Mouse (Mus musculus) midbrain, embryonic 14.5 days (tissue): ENCODE results near the gene Morc3. TPM values are rescaled to one million over a fixed set of nuclear protein-coding genes. Genes with fewer than 3 reads are reported as not detected.

Experiments used
- ATAC-seq: fragments of 200-750 bp; cut with Nextera tagmentation; 2 replicates; pipeline ENCODE4 v1.8.0; 2017; ENCODE audit warnings: moderate number of reproducible peaks, moderate library complexity; ENCODE audit not compliant: low FRiP score, low TSS enrichment
- DNase-seq: peaks from one replicate; pipeline ENCODE4 v3.0.0-alpha.2; 2015
- H3K27ac ChIP-seq: fragments of 300-500 bp; sonication (generic); replicated peaks from 2 replicates; pipeline ENCODE4 v1.5.1; 2014; ENCODE audit warnings: mild to moderate bottlenecking, low read depth, low read length, moderate library complexity
- H3K27me3 ChIP-seq: fragments of 300-500 bp; sonication (generic); 2 replicates; pipeline ENCODE4 v1.6.1; 2014; ENCODE audit warnings: low read length, control low read depth, mixed read lengths; ENCODE audit not compliant: control insufficient read depth, insufficient read depth
- H3K36me3 ChIP-seq: fragments of 300-500 bp; sonication (generic); 2 replicates; pipeline ENCODE4 v1.6.1; 2014; ENCODE audit warnings: low read length, control low read depth; ENCODE audit not compliant: control insufficient read depth, insufficient read depth
- H3K4me1 ChIP-seq: fragments of 300-500 bp; sonication (generic); 2 replicates; pipeline ENCODE4 v1.6.1; 2014; ENCODE audit warnings: mild to moderate bottlenecking, antibody characterized with exemption, low read length, control low read depth; ENCODE audit not compliant: control insufficient read depth, insufficient read depth
- H3K4me2 ChIP-seq: fragments of 300-500 bp; sonication (generic); 2 replicates; pipeline ENCODE4 v1.6.1; 2014; ENCODE audit warnings: mild to moderate bottlenecking, low read length, moderate library complexity
- H3K4me3 ChIP-seq: fragments of 300-500 bp; sonication (generic); replicated peaks from 2 replicates; pipeline ENCODE4 v1.5.1; 2014; ENCODE audit warnings: low read depth, low read length
- H3K9ac ChIP-seq: fragments of 300-500 bp; sonication (generic); replicated peaks from 2 replicates; pipeline ENCODE4 v1.6.1; 2014; ENCODE audit warnings: mild to moderate bottlenecking, low read length, moderate library complexity
- H3K9me3 ChIP-seq: fragments of 300-500 bp; sonication (generic); 2 replicates; pipeline ENCODE4 v1.6.1; 2016; ENCODE audit warnings: low read length, control low read depth, mixed read lengths; ENCODE audit not compliant: control insufficient read depth
- WGBS: fragments of 180-500 bp; shearing (Covaris S2); extraction: QIAGEN DNeasy Blood & Tissue Kit; methylation state at CpG from one replicate; pipeline ENCODE4 v1.1.7; 2014; 5-methylcytosine and 5-hydroxymethylcytosine counted together
- polyA plus RNA-seq: library from polyadenylated mRNA; unstranded; fragments of >200 nt; fragmentation: Nextera tagmentation; extraction: Ambion mirVana; gene quantifications from 2 replicates; pipeline ENCODE4 v1.2.1, GENCODE M21; 2014

Gene Morc3
- polyA plus RNA-seq, 1 experiment from 2014 or later, result 37.1 TPM

DNA sequence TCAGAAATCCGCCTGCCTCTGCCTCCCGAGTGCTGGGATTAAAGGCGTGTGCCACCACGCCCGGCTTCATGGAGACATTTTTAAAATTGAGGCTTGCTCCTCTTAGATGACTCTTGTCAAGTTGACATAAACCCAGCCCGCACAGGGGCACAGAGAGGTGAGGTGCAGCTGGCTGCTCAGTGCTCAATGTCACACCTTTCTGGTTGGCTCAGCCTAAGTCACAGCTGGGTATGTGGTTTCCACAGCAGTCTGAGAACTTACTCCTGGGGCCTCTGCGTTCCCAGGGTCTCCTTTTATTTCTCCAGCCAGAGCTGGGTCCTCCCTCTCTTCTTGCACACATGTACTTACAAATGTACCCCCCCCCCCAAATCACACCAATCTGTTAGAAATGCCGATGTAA, 76.3 kb downstream of the Morc3 start:
- no peaks in the 10 kb centered on the region for H3K4me1 ChIP-seq
- no peak for DNase-seq
- no peaks in the 10 kb centered on the region for H3K36me3 ChIP-seq
- no peak overlapping the region for H3K4me3 ChIP-seq
- no peaks in the 10 kb centered on the region for H3K9me3 ChIP-seq
- H3K27ac ChIP-seq, result no peak overlapping the region
- WGBS, result 92% methylated on average over 8 of the region's 8 CpGs
- no peak overlapping the region for H3K9ac ChIP-seq
- no peak for ATAC-seq
- no peaks in the 10 kb centered on the region for H3K27me3 ChIP-seq
- no peak overlapping the region for H3K4me2 ChIP-seq

GRCm38 (mm10) chr16:93909936-93910335, 78.0 kb downstream of the Morc3 start:
- DNase-seq, result no peak
- no peak for ATAC-seq
- H3K9ac ChIP-seq, result no peak overlapping the region
- no peaks in the 10 kb centered on the region for H3K4me1 ChIP-seq
- no peak overlapping the region for H3K4me3 ChIP-seq
- no peaks in the 10 kb centered on the region for H3K27me3 ChIP-seq
- WGBS, result 95% methylated on average over 3 of the region's 3 CpGs
- no peaks in the 10 kb centered on the region for H3K36me3 ChIP-seq
- H3K4me2 ChIP-seq, result no peak overlapping the region
- H3K9me3 ChIP-seq, result no peaks in the 10 kb centered on the region
- H3K27ac ChIP-seq, result no peak overlapping the region

GRCm38 (mm10) chr16:93910735-93911665, 79.1 kb downstream of the Morc3 start:
- DNase-seq (no peak), ATAC-seq (no peak)

GRCm38 (mm10) chr16:93912158-93912557, 80.2 kb downstream of the Morc3 start:
- Histone ChIP-seq H3K27me3 (no peaks in the 10 kb centered on the region), H3K4me1 (no peaks in the 10 kb centered on the region), H3K4me3 (no peak overlapping the region), H3K27ac (no peak overlapping the region), H3K4me2 (no peak overlapping the region), H3K9ac (no peak overlapping the region), H3K36me3 (no peaks in the 10 kb centered on the region), H3K9me3 (no peaks in the 10 kb centered on the region)
- peak; percentile 35 for DNase-seq
- 78% methylated on average over 5 of the region's 5 CpGs for WGBS
- no peak for ATAC-seq

More at GRCm38 (mm10) chr16:93910735-93911665, 79.1 kb downstream of the Morc3 start:
- Histone ChIP-seq H3K4me2 (no peak overlapping the region), H3K27ac (no peak overlapping the region), H3K9me3 (no peaks in the 10 kb centered on the region), H3K9ac (no peak overlapping the region), H3K4me3 (no peak overlapping the region), H3K27me3 (no peaks in the 10 kb centered on the region), H3K36me3 (no peaks in the 10 kb centered on the region), H3K4me1 (no peaks in the 10 kb centered on the region)
- WGBS, result 67% methylated on average over 28 of the region's 28 CpGs

DNA sequence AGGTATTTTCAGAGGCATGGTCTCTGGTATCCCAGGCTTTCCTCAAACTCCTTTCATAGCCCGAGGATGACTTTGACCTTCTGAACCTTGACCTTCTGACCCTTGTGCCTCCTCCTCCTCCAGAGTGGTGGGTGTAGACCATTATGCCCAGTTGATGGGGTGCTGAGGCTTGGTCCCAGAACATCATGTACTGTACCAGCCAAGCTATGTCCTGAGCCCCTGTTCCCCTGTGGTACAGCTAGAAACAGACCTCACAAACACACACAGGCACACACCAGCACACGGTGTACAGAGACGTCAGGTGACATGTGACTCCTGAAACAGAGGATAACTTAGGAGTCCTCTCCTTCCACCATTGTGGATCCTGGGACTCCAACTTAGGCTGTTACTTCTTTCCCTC, 80.9 kb downstream of the Morc3 start:
- 71% methylated on average over 3 of the region's 3 CpGs for WGBS
- no peaks in the 10 kb centered on the region for H3K27me3 ChIP-seq
- no peaks in the 10 kb centered on the region for H3K36me3 ChIP-seq
- no peak for DNase-seq
- H3K4me2 ChIP-seq, result no peak overlapping the region
- no peak overlapping the region for H3K4me3 ChIP-seq
- no peaks in the 10 kb centered on the region for H3K4me1 ChIP-seq
- no peak for ATAC-seq
- H3K9me3 ChIP-seq, result no peaks in the 10 kb centered on the region
- H3K9ac ChIP-seq, result no peak overlapping the region
- H3K27ac ChIP-seq, result no peak overlapping the region

DNA sequence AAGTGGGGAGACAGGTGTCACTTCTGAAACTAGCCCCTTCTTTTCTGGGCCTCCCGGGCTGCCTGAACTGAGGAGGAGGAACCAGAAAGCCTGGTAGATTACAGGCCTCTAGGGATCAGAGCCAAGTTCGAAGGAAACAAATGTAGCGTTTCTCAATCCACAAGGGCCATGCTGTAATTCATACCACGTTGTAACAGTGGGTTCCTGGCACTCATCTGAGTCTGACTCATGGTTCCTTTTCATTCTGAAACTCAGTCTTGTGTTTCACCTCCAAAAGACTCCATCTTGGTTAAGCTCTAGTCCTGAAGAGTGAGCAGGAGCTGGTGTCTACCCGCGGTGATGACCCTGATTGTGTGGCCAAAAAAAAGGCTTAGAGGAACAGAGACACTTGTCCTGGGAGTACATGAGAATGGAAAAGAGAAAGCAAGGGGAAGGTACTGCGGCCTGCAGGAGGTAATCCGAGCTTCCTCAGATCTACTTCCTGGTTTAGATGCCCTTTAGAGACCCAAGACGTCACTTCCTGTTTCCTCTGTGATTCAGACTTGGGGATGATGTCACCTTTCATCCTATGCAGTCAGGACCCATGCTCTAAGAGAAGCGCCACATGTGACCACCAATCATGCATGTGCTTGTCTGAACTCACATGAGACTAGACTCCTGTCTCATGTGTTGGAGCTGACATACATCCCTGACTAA, 82.1 kb downstream of the Morc3 start:
- no peaks in the 10 kb centered on the region for H3K27me3 ChIP-seq
- no peak overlapping the region for H3K9ac ChIP-seq
- ATAC-seq (no peak), DNase-seq (no peak)
- no peaks in the 10 kb centered on the region for H3K36me3 ChIP-seq
- 79% methylated on average over 10 of the region's 10 CpGs for WGBS
- no peak overlapping the region for H3K4me3 ChIP-seq
- no peaks in the 10 kb centered on the region for H3K9me3 ChIP-seq
- H3K4me1 ChIP-seq, result no peaks in the 10 kb centered on the region
- no peak overlapping the region for H3K4me2 ChIP-seq
- H3K27ac ChIP-seq, result no peak overlapping the region

DNA sequence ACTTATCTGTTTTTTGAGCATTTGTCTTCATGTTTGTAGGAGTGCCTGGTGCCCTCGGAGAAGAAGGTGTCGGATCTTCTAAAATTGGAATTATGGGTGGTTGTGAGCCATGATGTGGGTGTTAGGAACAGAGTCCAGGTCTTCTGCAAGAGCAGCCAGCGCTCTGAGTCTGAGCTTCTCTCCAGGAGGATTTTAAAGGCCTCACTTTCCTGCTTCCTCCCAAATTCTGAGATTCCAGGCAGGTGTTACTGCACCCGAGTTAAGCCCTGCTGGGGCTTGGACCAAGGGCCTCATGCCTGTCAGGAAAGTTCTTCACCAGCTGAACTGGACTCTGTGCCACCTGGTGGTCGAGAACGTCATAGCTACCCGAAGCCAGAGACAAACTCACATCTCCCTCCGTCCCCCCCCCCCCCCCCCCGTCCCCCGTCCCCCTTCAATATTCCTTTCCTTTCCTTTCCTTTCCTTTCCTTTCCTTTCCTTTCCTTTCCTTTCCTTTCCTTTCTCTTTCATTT, 83.5 kb downstream of the Morc3 start:
- 36% methylated on average over 8 of the region's 10 CpGs for WGBS
- H3K4me2 ChIP-seq, result no peak overlapping the region
- no peaks in the 10 kb centered on the region for H3K9me3 ChIP-seq
- no peak overlapping the region for H3K4me3 ChIP-seq
- no peak overlapping the region for H3K27ac ChIP-seq
- no peaks in the 10 kb centered on the region for H3K27me3 ChIP-seq
- no peak overlapping the region for H3K9ac ChIP-seq
- DNase-seq, result peak; percentile 48
- H3K36me3 ChIP-seq, result no peaks in the 10 kb centered on the region
- no peak for ATAC-seq
- no peaks in the 10 kb centered on the region for H3K4me1 ChIP-seq

- peak; percentile 90 for DNase-seq
- H3K27ac ChIP-seq, result no peak overlapping the region
- H3K9ac ChIP-seq, result no peak overlapping the region
- no peaks in the 10 kb centered on the region for H3K4me1 ChIP-seq
- no peaks in the 10 kb centered on the region for H3K9me3 ChIP-seq
- peak overlapping the region; percentile 40 for H3K4me2 ChIP-seq
- ATAC-seq, result no peak
- H3K27me3 ChIP-seq, result no peaks in the 10 kb centered on the region
- H3K36me3 ChIP-seq, result no peaks in the 10 kb centered on the region
- WGBS, result 38% methylated on average over 22 of the region's 22 CpGs
- no peak overlapping the region for H3K4me3 ChIP-seq
Observed at GRCm38 (mm10) chr16:93917712-93918678, 86.1 kb downstream of the Morc3 start.
